1 mouse cellular context compared by ENCODE assay signal in the genomic region with DNA sequence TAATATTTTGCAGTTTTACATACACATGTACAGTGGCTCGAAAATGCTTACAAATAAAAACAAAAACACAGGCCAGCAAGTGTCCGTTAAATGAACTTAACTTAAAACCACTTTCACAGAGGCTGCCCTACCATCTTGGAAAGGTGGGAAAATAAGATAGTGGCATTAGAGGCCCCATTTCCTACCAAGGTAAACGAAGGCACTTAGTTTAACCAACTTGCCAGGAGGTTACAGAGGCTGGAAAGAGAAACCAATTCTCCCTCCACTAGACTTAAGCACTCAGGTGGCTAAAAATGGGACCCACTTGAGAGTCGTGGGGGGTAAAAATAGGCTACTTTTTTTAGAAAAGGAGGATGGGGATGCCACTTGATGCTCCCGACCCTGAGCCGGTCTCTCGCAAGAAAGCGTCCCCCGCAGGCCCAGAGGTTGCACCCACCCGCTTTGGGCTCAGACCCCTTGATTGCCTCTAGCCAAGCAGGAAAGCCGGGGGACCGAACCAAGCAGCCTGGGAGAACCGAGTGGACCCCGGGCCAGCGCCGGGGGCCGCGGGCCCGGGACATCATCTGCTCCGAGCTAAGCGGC.
TF ChIP-seq lines count a peak whose summit lies in the region.

No protein-coding gene starts in this region.

TF ChIP-seq in MEL, 35 proteins besides CTCF, POLR2A, EP300 and RAD21 (continued from another document):
- TF ChIP-seq GATA1 (IDR thresholded peaks at IDR 0.05; ENCODE audit: low read depth, low read length) (no peak), HCFC1 (IDR thresholded peaks at IDR 0.05; ENCODE audit: low read depth, low read length) (no peak)
TF ChIP-seq in MEL: peak in this region for 0.
